Mouse (Mus musculus): ENCODE measurements around the gene Tpd52l2.

- no peak for TF ChIP-seq POLR2A (IDR thresholded peaks at IDR 0.05; ENCODE audit: low read depth, low read length)
- TF ChIP-seq CTCF (conservative IDR thresholded peaks at IDR 0.05; ENCODE audit: insufficient read depth, insufficient read length, low read depth, low read length) = no peak
Measured at GRCm38 (mm10) chr2:181487338-181488277, 9.3 kb upstream of the Tpd52l2 start.

Measured in kidney, adult 2 months (tissue).